Mouse (Mus musculus) ovary, postnatal 36 days (tissue): ENCODE data around the gene Adamtsl4.

Source experiments
- DNase-seq: peaks from one replicate; pipeline ENCODE4 v3.0.0; 2022; ENCODE audit warnings: low spot score, mixed read lengths

Adamtsl4 gene

GRCm38 (mm10) chr3:95632648-95633588 is 54.8 kb downstream of the Adamtsl4 start:
- peak; percentile 40 for DNase-seq

- no peak for DNase-seq
Measured at GRCm38 (mm10) chr3:95631304-95631703, 56.4 kb downstream of the Adamtsl4 start.

DNA sequence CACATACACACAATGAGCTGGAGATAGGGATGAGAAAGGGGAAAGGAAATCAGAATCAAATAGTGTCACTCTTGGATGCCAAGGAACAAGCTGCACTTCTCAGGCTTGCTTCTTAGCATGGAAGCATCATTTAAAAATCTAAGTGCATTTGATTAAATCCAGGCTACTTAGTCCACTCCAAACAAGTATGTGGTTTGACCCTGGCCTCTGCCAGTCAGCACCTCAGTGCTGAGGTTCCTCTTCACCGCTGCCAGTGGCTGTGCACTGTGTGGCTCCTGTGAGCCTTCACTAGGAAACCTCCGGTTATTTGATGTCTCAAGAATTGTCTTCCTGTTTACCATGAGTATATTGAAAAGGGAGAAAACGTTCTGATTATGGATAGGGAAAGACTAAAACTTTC is 56.9 kb downstream of the Adamtsl4 start:
- DNase-seq = no peak

DNA sequence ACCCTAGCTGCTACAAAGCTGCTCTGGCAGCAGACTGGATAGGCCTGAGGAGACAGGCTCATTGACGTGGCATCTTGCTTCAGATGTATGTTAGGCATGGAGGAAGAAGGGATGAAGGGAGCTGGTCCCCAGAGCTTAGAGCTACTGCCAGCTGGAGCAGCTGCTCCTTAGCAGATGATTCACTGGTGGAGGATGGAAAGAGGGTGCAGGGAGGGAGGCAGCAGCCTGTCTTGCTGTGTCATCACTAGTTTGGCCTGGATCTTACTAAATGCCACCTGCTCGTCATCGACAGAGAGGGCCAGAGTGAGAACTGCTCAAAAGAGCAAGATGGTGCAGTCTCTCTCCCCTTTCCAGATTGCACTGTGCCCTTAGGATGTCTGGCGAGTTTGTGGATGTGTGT is 58.0 kb downstream of the Adamtsl4 start:
- DNase-seq = no peak

GRCm38 (mm10) chr3:95627763-95628162 is 60.0 kb downstream of the Adamtsl4 start:
- DNase-seq = no peak
